Comparison of ENCODE assay signal across 29 mouse cellular contexts in the genomic region with DNA sequence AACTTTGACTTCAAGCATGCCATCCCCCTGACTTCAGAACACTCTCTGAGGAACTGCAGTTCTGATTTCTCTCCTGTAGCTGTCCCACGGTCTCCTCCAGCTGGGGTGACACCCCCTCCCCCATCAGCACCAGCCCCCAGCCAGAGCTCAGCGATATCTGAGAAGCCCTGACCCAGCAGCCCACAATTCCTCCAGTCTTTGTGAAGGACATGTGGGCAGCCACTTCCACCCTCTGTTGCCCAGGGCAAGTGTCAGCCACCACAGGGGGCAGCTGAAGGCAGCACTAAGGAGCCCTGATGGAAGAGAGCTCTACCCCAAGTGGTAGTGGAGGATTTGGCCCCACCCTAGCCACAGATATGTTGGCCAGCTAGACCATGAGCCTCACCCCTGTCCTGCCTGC. TPM values are rescaled to one million over a fixed set of nuclear protein-coding genes. Genes with fewer than 3 reads are reported as not detected.
DNase-seq lines count a peak whose midpoint lies in the region; ATAC-seq and TF ChIP-seq lines count a peak whose summit lies in the region.
"Had no signal": no experiment of that assay in that cellular context is flagged by ENCODE, and none has a peak within 500 bp of the region (broad histone marks: within the 10 kb centered on the region; RNA-seq: fewer than 3 reads in every experiment).

No protein-coding gene starts in this region.

- peaks cover 42% of the 10 kb centered on the region for H3K4me1 ChIP-seq in heart, embryonic 10.5 days
- 0 out of 2 replicates have a peak, but pooled peaks cover 3% of the 10 kb centered on the region for H3K4me1 ChIP-seq in kidney, postnatal 0 days (replicated peaks; ENCODE audit: insufficient read depth, low read length)
- H3K4me1 ChIP-seq in limb, embryonic 10.5 days, result peaks cover 19% of the 10 kb centered on the region
- H3K4me1 ChIP-seq: limb, embryonic 13.5 days had no signal

- H3K4me3 ChIP-seq in heart, embryonic 10.5 days, result no peak overlapping the region
- H3K4me3 ChIP-seq in kidney, postnatal 0 days (replicated peaks; ENCODE audit: low read depth, low read length), result no peak overlapping the region
- peak overlapping the region; percentile 52 for H3K4me3 ChIP-seq in gastrocnemius, adult 2 months
- H3K4me3 ChIP-seq in limb, embryonic 10.5 days, result no peak overlapping the region
- H3K4me3 ChIP-seq: forebrain, embryonic 12.5 days; heart, adult 2 months; limb, embryonic 13.5 days; liver, embryonic 13.5 days; midbrain, embryonic 10.5 days had no signal

- no peaks in the 10 kb centered on the region for H3K36me3 ChIP-seq in heart, embryonic 10.5 days
- no peaks in the 10 kb centered on the region for H3K36me3 ChIP-seq in kidney, postnatal 0 days (ENCODE audit: insufficient read depth, low read length)
- H3K36me3 ChIP-seq in limb, embryonic 10.5 days, result no peaks in the 10 kb centered on the region
- H3K36me3 ChIP-seq: forebrain, embryonic 12.5 days; limb, embryonic 13.5 days; liver, embryonic 13.5 days; midbrain, embryonic 10.5 days had no signal

- H3K4me2 ChIP-seq in kidney, postnatal 0 days (ENCODE audit: low read length), result no peak overlapping the region
- H3K4me2 ChIP-seq: forebrain, embryonic 12.5 days; limb, embryonic 13.5 days; liver, embryonic 13.5 days; lung, embryonic 14.5 days had no signal

- 3% methylated on average over 2 of the region's 2 CpGs for WGBS in heart, embryonic 10.5 days
- 12% methylated on average over 2 of the region's 2 CpGs for WGBS in kidney, postnatal 0 days
- WGBS in limb, embryonic 10.5 days, result 12% methylated on average over 2 of the region's 2 CpGs

- TF ChIP-seq CTCF in kidney, postnatal 0 days (IDR thresholded peaks at IDR 0.05; ENCODE audit: low read depth), result no peak
- TF ChIP-seq CTCF in gastrocnemius, adult 2 months (IDR thresholded peaks at IDR 0.05), result peak; percentile 33

- intact Hi-C loops in heart, postnatal 14 days (cut with DNase I), result no loop called here
- intact Hi-C loops in gastrocnemius, adult 2 months (cut with DNase I), result no loop called here

- H3K9me3 ChIP-seq in heart, embryonic 10.5 days, result no peaks in the 10 kb centered on the region
- H3K9me3 ChIP-seq in kidney, postnatal 0 days (replicated peaks; ENCODE audit: low read length), result no peaks in the 10 kb centered on the region
- H3K9me3 ChIP-seq in limb, embryonic 10.5 days (replicated peaks), result no peaks in the 10 kb centered on the region
- H3K9me3 ChIP-seq: forebrain, embryonic 12.5 days; limb, embryonic 13.5 days; liver, embryonic 13.5 days; midbrain, embryonic 10.5 days had no signal

- peak overlapping the region; percentile 5; the same call in 1 of the 2 replicates for H3K27ac ChIP-seq in heart, embryonic 10.5 days
- no peak overlapping the region for H3K27ac ChIP-seq in kidney, postnatal 0 days
- H3K27ac ChIP-seq in gastrocnemius, adult 2 months, result peak overlapping the region; percentile 93
- H3K27ac ChIP-seq in limb, embryonic 10.5 days, result peak overlapping the region; percentile 21
- H3K27ac ChIP-seq: forebrain, embryonic 12.5 days; heart, adult 2 months; limb, embryonic 13.5 days; liver, embryonic 13.5 days; midbrain, embryonic 10.5 days had no signal

- 0 out of 2 replicates have a peak, but pooled peaks cover 7% of the 10 kb centered on the region for H3K27me3 ChIP-seq in heart, embryonic 10.5 days (ENCODE audit: insufficient read depth, poor library complexity, severe bottlenecking)
- no peaks in the 10 kb centered on the region for H3K27me3 ChIP-seq in kidney, postnatal 0 days (ENCODE audit: insufficient read depth, low read length)
- no peaks in the 10 kb centered on the region for H3K27me3 ChIP-seq in limb, embryonic 10.5 days (ENCODE audit: low read depth, poor library complexity, severe bottlenecking)
- H3K27me3 ChIP-seq: forebrain, embryonic 12.5 days; limb, embryonic 13.5 days; liver, embryonic 13.5 days had no signal

- no peak overlapping the region for H3K9ac ChIP-seq in kidney, postnatal 0 days (ENCODE audit: low read depth, low read length)
- H3K9ac ChIP-seq: forebrain, embryonic 12.5 days; limb, embryonic 13.5 days; liver, embryonic 13.5 days; lung, embryonic 14.5 days had no signal

- DNase-seq in heart, embryonic 10.5 days (ENCODE audit: low spot score), result no peak
- DNase-seq in heart, postnatal 14 days, result no peak
- peak; percentile 66 for DNase-seq in kidney, postnatal 0 days (ENCODE audit: low spot score)
- DNase-seq in kidney, adult 9 months, result no peak
- DNase-seq in gastrocnemius, adult 2 months, result peak; percentile 87
- no peak for DNase-seq in limb, embryonic 10.5 days (ENCODE audit: low spot score)
- DNase-seq in lung, postnatal 10 days, result no peak
- no peak for DNase-seq in thymus, postnatal 14 days
- DNase-seq: adrenal gland, postnatal 14 days; cerebellum, adult 8-10 months; heart, adult 2 months; heart, postnatal 36 days; kidney, postnatal 4 days; liver, embryonic 13.5 days; lung, embryonic 14.5 days; lung, postnatal 36 days; right cerebral cortex, adult 18-20 months; thymus, postnatal 36 days had no signal

- ATAC-seq in kidney, postnatal 0 days (replicated peaks; ENCODE audit: low FRiP score, low read depth), result peak; percentile 50
- ATAC-seq: CD4-positive, CD25-positive, alpha-beta regulatory T cell, adult 4 months; intestine, postnatal 0 days; midbrain, embryonic 16.5 days had no signal

RNA-seq across cellular contexts. Expression of a gene that starts 19.0 kb away (rescaled TPM):
- 0.20 and 0.44 TPM in 2 replicates for polyA plus RNA-seq in heart, embryonic 10.5 days (2016; fragmentation: Nextera tagmentation; extraction: Ambion mirVana)
- total RNA-seq in heart, postnatal 14 days (2021), result 1 to 10 TPM; 6.8 to 7.9 TPM
- polyA plus RNA-seq in kidney, postnatal 0 days (2015; fragmentation: Nextera tagmentation; extraction: Ambion mirVana), result 0.22 and 0.37 TPM in 2 replicates
- total RNA-seq in gastrocnemius, adult 2 months (2021), result 100 to 1,000 TPM; 439 to 468 TPM
- 0.03 TPM in 1 of 2 replicates, not detected in the other for polyA plus RNA-seq in limb, embryonic 10.5 days (2016; fragmentation: Nextera tagmentation; extraction: Ambion mirVana)
- polyA plus RNA-seq: midbrain, embryonic 16.5 days; neural tube, embryonic 14.5 days had no signal

RNA-seq across cellular contexts. Expression of a gene that starts 19.5 kb away (rescaled TPM):
- 0.39 and 0.87 TPM in 2 replicates for polyA plus RNA-seq in heart, embryonic 10.5 days (2016; fragmentation: Nextera tagmentation; extraction: Ambion mirVana)
- 1 to 10 TPM; 1.8 to 2.0 TPM for total RNA-seq in heart, postnatal 14 days (2021)
- polyA plus RNA-seq in kidney, postnatal 0 days (2015; fragmentation: Nextera tagmentation; extraction: Ambion mirVana), result 7.7 and 7.8 TPM in 2 replicates
- total RNA-seq in gastrocnemius, adult 2 months (2021), result under 1 TPM; 0.28 to 0.64 TPM
- polyA plus RNA-seq in limb, embryonic 10.5 days (2016; fragmentation: Nextera tagmentation; extraction: Ambion mirVana), result 2.4 and 2.6 TPM in 2 replicates
- total RNA-seq: left cerebral cortex, postnatal 14 days had no signal

RNA-seq across cellular contexts. Expression of a gene that starts 31.2 kb away (rescaled TPM):
- 0.11 and 0.21 TPM in 2 replicates for polyA plus RNA-seq in heart, embryonic 10.5 days (2016; fragmentation: Nextera tagmentation; extraction: Ambion mirVana)
- total RNA-seq in heart, postnatal 14 days (2021), result 1 to 10 TPM; 1.0 to 1.7 TPM
- polyA plus RNA-seq in kidney, postnatal 0 days (2015; fragmentation: Nextera tagmentation; extraction: Ambion mirVana), result 0.15 and 0.24 TPM in 2 replicates
- 1 to 10 TPM; 3.9 to 6.5 TPM for total RNA-seq in gastrocnemius, adult 2 months (2021)
- not detected in 2 replicates for polyA plus RNA-seq in limb, embryonic 10.5 days (2016; fragmentation: Nextera tagmentation; extraction: Ambion mirVana)
- total RNA-seq: adrenal gland, postnatal 14 days; left cerebral cortex, postnatal 14 days had no signal
- polyA plus RNA-seq: embryonic facial prominence, embryonic 11.5 days; forebrain, embryonic 12.5 days; liver, embryonic 13.5 days; midbrain, embryonic 16.5 days; neural tube, embryonic 14.5 days had no signal

RNA-seq across cellular contexts. Expression of a gene that starts 32.4 kb away (rescaled TPM):
- not detected in 2 replicates for polyA plus RNA-seq in heart, embryonic 10.5 days (2016; fragmentation: Nextera tagmentation; extraction: Ambion mirVana)
- not detected for total RNA-seq in heart, postnatal 14 days (2021)
- polyA plus RNA-seq in kidney, postnatal 0 days (2015; fragmentation: Nextera tagmentation; extraction: Ambion mirVana), result not detected in 2 replicates
- total RNA-seq in gastrocnemius, adult 2 months (2021), result not detected
- polyA plus RNA-seq in limb, embryonic 10.5 days (2016; fragmentation: Nextera tagmentation; extraction: Ambion mirVana), result not detected in 2 replicates
- total RNA-seq: adrenal gland, postnatal 14 days; heart, adult 2 months; heart, postnatal 36 days; left cerebral cortex, postnatal 14 days had no signal
- polyA plus RNA-seq: CD4-positive, CD25-positive, alpha-beta regulatory T cell, adult 4 months; embryonic facial prominence, embryonic 11.5 days; forebrain, embryonic 12.5 days; heart, adult 2 months; heart, embryonic 14.5 days; intestine, postnatal 0 days; limb, embryonic 13.5 days; liver, embryonic 13.5 days; lung, embryonic 14.5 days; midbrain, embryonic 10.5 days; neural tube, embryonic 14.5 days; testis, adult 2 months had no signal

RNA-seq across cellular contexts. Expression of a gene that starts 53.8 kb away (rescaled TPM):
- polyA plus RNA-seq in heart, embryonic 10.5 days (2016; fragmentation: Nextera tagmentation; extraction: Ambion mirVana), result 58.8 and 69.1 TPM in 2 replicates
- total RNA-seq in heart, postnatal 14 days (2021), result 10 to 100 TPM; 44.1 to 44.7 TPM
- polyA plus RNA-seq in kidney, postnatal 0 days (2015; fragmentation: Nextera tagmentation; extraction: Ambion mirVana), result 62.5 and 63.3 TPM in 2 replicates
- 1 to 10 TPM; 4.2 to 6.2 TPM for total RNA-seq in gastrocnemius, adult 2 months (2021)
- polyA plus RNA-seq in limb, embryonic 10.5 days (2016; fragmentation: Nextera tagmentation; extraction: Ambion mirVana), result 21.8 and 24.7 TPM in 2 replicates

Comparison
In these comparisons a context has a peak if more than half of its experiments do, and no peak if none do; other contexts are left out.
1. DNase-seq: peak in kidney, postnatal 0 days (single experiment) and gastrocnemius, adult 2 months (single experiment); none in heart, embryonic 10.5 days (single experiment), heart, postnatal 14 days (0 of 2), kidney, adult 9 months (single experiment), limb, embryonic 10.5 days (single experiment), lung, postnatal 10 days (single experiment) and thymus, postnatal 14 days (single experiment).